Mouse (Mus musculus): ENCODE data around the gene Igsf21. TPM values are rescaled to one million over a fixed set of nuclear protein-coding genes. Genes with fewer than 3 reads are reported as not detected.

The Igsf21 gene
- polyA plus RNA-seq, 1 experiment = not detected

DNA sequence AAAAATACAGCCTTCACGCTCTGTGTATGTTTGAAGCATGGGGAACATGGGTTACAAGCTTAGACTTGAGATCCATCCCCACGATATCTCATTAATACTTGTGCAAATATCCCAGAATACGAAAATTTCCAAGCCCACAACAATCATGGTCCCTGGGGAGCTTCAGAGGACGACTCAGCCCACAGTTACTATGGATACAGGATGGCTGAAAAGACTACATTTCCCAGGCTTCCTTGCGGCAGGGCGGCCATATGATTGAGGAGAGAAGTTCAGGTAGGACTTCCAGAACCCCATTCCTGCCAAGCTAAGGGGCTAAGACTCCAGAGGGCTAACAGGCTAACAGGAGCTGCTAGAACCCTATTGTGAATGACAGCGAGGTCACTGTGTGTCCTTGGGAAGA, 160.4 kb downstream of the Igsf21 start:
- no peak for TF ChIP-seq GATA1 (IDR thresholded peaks at IDR 0.05; ENCODE audit: low read length)

DNA sequence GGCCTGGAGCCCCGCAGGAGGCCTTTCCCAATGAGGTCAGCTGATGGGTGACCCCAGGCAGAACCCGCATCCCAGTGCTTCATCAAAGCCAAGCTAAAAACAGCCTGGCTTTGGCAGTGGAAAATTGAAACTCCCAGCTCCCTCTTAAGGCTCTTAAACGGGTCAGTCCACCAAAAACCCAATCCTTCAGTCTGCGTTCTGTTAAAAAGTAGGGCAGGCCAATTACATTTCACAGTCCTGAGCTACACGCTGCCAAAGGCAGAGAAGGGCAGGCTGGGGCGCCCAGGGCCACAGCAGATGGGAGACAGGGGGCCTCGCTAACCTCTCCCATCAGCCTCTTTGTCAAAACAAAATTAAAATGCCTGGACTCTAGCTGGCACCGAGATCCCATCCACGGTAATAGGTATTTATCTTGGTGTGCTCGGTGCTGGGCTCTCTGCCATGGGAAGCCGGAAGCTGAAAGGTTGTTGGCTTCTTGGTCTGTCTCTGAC, 162.0 kb downstream of the Igsf21 start:
- TF ChIP-seq GATA1 (IDR thresholded peaks at IDR 0.05; ENCODE audit: low read length) = no peak

DNA sequence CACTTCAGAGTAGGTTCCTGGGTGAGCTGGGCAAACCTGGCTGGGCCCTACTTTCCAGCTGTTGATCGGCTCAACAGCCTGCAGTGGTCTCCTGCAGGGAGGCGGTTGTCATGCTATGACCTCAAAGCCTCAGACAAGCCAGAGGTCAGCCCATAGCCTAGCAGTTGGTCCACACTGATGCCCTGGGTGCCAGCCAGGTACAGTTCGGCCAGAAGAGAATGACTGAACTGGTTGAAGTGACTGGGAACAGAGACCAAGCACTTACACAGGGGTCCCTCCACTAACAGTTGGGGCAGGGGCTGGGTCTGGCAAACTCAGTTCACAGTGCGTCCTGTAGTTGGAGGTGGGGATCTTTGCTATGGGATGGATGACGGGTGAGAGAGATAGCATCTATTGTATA, 162.5 kb downstream of the Igsf21 start:
- TF ChIP-seq GATA1 (IDR thresholded peaks at IDR 0.05; ENCODE audit: low read length) = no peak

DNA sequence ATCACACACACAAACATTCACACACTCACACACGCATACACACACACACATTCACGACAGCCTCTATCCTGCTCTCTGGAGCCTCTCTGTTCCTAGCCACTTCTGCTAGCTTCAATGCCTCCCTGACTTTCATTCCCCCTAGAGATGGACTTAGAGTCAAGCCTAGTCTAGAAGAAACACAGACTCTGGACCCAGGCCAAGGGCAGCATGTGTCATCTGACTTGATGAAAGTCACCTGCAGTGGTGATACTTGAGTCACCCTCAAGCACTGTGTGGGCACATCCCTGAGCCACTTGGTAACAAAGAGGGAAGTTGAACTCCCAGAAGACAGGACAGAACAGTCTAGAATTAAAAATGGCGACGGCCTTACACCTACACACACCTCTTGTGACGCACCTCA, 168.2 kb downstream of the Igsf21 start:
- TF ChIP-seq GATA1 (IDR thresholded peaks at IDR 0.05; ENCODE audit: low read length) = no peak

DNA sequence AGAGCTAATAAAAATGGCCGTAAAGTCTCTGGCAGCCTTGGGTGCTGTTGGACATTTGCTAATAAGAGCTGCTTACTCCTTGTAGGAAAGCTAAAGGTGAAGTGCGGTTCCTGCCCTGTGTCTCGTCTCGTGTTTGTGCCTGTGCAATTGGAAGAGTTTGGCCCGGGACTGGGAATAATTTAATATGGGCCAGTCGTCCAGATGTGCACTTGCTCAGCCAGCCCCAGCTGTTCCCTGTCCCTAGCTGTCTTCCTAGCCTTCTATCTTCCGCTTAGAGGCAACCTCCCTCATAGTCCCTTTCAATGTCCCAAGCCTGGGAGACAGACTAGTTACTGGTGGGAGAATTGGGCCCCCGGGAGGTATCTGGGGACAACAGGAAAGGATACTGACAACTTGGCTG, 169.0 kb downstream of the Igsf21 start:
- TF ChIP-seq GATA1 (IDR thresholded peaks at IDR 0.05; ENCODE audit: low read length) = no peak

DNA sequence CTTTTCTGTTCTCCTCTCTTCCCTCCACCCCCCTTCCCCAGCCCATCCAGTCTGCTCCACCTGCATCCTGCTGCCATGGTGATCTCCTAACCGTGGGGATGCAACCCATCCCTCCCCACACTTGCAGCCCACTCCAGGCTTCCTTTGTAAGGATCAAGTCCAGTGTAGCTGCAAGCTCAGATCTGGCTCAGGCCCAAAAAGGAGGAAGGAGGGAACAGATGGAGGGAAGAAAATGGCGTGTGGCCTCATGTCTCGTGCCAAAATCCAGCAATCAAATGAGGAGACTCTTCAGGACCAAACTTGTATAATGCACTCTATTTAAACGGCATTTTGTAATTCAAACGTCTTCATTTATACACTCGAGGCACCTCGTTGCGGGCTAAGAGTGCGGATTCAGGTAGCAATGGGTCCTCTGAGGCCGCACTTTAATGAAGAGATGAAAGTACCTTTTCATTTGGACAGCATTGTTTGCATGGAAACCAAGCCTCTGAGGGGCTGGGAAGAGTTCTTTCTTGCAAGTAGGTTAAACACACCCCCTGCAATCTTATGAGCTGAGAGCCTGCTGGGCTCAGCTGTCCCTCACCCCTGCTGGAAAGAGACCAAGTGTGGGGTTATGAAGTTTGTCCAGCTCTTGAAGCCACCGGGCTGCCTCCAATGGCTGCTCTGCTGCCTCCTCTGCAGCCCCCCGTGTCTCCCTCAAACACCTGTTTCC, 169.6 kb downstream of the Igsf21 start:
- TF ChIP-seq GATA1 (IDR thresholded peaks at IDR 0.05; ENCODE audit: low read length) = no peak

DNA sequence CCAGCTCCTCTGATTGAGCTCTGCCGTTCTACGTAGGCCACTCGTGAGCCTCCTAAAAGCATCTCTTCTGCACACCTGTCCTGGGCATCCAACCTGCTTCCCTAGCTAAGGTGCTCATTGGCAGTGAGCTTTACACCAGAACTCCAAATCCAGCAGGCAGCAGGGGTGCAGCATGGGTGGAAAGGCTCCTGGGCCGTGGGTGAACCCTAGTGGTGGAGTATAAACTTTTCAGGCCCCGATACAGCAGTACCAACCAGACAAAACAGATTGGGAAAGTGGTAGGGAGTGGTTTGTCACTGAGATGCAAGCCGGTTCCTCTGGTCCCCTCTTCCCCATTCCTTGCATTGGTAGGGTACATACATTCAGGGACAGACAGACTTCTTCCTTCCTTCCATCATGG, 170.2 kb downstream of the Igsf21 start:
- TF ChIP-seq GATA1 (IDR thresholded peaks at IDR 0.05; ENCODE audit: low read length) = no peak

DNA sequence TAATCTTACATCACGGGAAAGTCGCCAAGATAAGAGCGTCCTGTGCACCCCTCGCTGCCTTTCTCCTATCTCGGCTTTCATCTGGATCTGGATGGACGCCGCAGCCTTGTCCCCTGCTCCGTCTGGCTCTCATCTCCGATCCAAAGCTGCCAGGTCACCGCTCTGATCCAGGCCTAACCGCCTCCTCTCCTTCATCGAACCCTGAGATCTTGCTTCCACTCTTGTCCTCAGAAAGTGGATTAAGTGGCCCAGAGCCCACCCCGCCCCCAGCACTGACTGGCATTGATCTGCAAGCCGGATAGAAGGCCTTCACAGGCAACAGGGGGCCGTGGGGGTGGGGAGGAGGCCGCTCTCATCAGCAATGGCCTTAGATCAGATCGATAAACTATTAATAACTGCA, 175.5 kb downstream of the Igsf21 start:
- TF ChIP-seq GATA1 (IDR thresholded peaks at IDR 0.05; ENCODE audit: low read length) = no peak

DNA sequence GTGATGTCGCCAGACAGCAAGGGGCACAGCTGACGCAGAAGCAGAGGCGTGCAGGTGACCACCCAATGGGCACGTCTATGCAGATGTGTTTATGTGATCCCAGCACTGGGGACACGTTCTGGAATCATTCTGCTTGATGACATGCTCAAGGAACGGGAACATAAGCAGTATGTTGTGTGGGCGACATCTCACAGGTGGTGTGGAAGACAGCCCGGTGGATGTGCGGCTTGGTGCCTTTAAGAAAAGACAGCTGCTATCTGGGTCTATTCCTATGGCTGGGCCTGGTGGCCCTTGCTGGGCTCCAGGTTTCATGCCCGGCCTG, 176.3 kb downstream of the Igsf21 start:
- TF ChIP-seq GATA1 (IDR thresholded peaks at IDR 0.05; ENCODE audit: low read length) = no peak

DNA sequence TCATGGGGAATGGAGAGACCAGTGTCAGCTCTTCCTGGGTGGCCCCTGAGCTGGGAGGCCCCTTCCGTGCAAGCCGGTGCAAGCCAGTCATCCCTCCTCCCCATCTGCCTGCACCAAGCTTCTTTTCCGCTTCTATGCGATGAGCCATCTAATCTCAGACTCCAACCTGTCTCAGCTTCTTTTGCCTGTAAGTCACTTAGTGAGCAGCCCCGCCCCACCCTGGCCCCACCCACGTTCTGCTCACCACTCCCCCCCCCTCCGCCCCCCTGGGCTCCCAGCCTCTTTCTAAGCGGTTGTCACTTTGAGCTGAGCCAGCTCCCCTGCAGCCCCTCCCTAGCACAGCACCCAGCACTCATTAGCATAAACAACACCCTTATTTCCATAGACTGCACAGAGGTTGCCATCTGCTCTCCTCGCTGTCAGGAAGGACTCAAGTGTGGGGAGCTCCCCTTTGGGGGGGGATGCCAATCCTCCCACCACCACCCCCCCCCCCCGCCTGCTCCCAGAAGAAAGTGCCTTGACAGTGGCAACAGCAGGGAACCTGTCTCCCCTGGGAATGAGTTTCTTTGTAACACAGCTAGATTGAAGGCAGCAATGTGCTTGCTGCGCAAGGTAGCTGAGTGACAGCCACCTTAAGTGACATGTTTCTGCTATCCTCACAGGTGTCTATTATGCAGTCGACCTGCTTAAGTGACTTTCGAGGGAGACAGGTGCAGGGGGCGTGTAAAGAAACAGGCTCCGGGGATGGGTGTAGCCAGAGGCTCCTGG, 176.8 kb downstream of the Igsf21 start:
- no peak for TF ChIP-seq GATA1 (IDR thresholded peaks at IDR 0.05; ENCODE audit: low read length)

DNA sequence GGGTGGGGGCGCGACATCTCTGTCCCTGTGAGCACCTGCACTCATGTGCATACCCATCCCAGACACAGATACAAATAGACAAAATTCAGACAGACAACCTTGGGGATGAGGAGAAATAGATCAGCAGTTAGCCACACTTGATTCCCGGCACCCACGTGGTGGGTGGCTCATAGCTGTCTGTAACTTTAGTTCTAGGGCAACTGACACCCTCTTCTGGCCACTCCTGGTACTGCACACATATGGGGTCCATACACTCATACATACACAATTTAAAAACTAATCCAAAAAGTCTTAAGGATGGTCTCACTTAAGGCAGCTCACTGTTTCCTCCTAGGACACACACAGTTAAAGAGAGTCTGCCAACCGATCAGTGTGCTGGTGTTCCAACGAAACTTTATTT, 178.1 kb downstream of the Igsf21 start:
- no peak for TF ChIP-seq GATA1 (IDR thresholded peaks at IDR 0.05; ENCODE audit: low read length)

DNA sequence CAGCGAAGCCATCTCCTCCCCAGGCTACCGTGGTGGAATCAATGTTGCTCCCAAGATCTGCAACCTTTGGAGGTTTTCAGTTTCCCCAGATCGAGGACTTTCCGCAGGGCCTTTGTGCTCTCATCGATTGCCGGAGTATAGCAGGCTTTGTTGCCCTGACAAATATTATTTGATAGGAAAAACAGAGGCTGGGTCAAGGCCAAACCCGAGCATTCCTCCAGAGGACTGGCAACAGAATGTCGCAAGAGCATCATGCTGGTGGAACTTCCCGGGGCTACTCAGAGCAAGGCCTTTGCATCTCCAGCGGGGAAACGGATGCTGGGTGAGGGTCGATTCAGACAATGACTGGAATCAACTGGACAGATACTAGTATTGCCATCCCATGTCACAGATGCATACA, 180.6 kb downstream of the Igsf21 start:
- no peak for TF ChIP-seq GATA1 (IDR thresholded peaks at IDR 0.05; ENCODE audit: low read length)

DNA sequence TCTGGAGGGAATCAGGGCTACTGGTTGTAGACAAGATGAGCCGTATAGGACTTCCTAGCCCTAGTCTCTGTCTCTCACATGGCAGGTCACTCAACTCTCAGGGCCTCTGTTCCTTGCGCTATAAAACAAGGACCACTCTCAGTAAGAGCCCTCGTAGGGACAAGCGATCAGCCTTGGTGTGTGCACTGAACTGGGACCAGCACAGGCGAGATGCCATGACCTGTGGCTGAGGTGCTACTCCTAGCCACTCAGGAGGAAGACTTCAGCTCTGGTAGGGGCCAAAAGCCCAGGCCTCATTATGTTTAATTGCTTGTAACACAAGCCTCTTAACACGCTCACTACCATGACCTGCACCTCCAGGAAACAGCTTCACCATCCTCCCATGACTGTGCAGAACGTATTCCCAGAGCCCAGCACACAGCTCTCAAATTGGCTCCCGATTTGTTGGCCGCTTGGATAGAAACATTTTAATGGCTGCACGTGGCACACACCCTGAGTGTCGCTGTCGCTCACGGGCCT, 183.4 kb downstream of the Igsf21 start:
- no peak for TF ChIP-seq GATA1 (IDR thresholded peaks at IDR 0.05; ENCODE audit: low read length)

DNA sequence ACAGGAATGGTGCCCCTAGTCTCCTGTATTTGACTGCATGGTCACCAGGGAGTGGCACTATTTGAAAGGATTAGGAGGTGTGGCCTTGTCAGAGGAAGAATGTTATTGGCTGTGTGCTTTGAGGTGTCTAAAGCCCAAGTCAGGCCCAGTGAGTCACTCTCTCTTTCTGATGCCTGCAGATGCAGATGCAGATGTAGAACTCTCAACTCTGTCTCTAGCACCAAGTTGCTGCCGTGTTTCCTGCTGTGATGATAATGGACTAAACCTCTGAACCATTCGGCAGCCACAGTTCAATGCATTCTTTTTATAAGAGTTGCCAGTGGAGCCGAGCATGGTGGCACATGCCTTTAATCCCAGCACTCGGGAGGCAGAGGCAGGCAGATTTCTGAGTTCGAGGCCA, 186.3 kb downstream of the Igsf21 start:
- TF ChIP-seq GATA1 (IDR thresholded peaks at IDR 0.05; ENCODE audit: low read length) = no peak

DNA sequence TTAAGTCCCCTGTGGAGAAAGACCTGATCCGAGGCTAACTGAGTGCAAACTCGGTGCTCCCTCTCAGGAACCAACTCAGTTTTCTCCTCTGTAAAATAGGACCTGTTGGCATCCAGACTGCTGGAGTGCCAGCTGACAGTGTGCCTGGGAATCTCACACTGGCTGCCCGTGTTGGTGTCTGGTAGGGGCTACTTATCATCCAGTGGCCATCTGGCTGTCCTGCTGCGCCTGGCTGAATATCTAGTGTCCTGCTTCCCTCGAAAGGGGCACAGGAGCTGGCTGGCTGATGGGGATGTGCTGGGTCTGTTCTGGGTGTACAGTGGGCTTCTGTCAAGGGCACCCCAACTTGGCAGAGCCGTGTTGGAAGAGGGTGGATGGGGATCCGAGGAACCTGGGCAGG, 193.5 kb downstream of the Igsf21 start:
- no peak for TF ChIP-seq GATA1 (IDR thresholded peaks at IDR 0.05; ENCODE audit: low read length)

DNA sequence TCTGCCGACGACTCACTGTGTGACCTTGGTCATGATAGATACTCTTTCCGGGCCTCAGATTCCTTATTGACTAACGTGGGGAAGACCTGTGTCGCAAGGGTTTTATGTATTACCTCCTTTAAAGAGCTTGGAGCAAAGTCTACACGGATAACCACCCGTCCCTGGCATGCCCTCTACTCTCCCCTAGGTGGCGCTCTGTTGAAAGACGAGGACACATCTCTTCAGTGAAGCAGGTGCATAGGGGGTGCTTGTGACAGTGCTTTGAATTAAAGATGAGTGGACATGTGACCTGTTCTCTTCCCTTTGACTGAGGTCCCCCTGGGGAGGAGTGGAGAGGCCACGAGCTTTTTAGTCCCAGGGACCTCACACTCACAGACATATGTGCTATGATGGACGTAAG, 194.0 kb downstream of the Igsf21 start:
- no peak for TF ChIP-seq GATA1 (IDR thresholded peaks at IDR 0.05; ENCODE audit: low read length)

DNA sequence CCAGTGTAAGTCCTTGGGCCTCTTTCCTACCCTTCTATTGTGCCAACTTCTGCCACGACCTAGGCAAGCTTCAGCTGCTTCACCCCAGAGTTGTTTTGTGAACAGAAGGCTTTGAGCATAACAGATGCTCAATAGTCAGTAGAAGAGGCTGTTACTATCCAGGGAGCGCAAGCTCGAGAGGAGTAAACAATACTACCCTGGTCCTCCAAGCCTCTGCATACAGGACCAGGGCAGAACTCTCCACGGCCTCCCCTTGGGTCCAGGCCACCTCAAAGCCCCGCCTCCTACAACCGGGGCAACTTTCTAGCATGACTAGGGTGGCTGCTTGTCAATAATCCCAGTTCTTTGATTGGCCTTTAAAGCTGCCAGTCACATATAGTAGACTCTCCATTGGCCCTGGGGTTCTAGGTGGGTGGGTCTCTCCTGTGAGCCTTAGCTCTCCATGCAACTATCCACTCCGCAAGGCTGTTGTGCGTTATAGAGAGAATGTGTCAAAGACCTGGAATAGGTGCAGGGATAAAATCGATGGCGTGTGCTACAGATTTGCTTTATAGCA, 198.7 kb downstream of the Igsf21 start:
- TF ChIP-seq GATA1 (IDR thresholded peaks at IDR 0.05; ENCODE audit: low read length) = no peak
